Mouse (Mus musculus): Measurements from ENCODE around the gene Bmf.

GRCm38 (mm10) chr2:118478833-118479549 lies 70.5 kb downstream of the Bmf start:
- TF ChIP-seq CTCF (IDR thresholded peaks at IDR 0.05) (no peak), EP300 (IDR thresholded peaks at IDR 0.05; ENCODE audit: insufficient read depth, low read depth, low read length) (no peak)
